Mouse (Mus musculus) spleen, adult 10 weeks (tissue): ENCODE data around the gene Olfr215. TPM values are rescaled to one million over a fixed set of nuclear protein-coding genes. Genes with fewer than 3 reads are reported as not detected.

Experiments used
- polyA plus RNA-seq: library from polyadenylated mRNA; stranded (reverse); fragments of 350-450 nt; fragmentation: Illumina TruSeq; extraction: RNeasy Lipid Tissue Mini Kit (QIAGEN cat#74804); gene quantifications from one replicate; pipeline ENCODE4 v1.2.3, GENCODE M21; 2015; ENCODE audit warnings: low replicate concordance; ENCODE audit not compliant: insufficient read depth

Olfr215 gene
- polyA plus RNA-seq = not detected

DNA sequence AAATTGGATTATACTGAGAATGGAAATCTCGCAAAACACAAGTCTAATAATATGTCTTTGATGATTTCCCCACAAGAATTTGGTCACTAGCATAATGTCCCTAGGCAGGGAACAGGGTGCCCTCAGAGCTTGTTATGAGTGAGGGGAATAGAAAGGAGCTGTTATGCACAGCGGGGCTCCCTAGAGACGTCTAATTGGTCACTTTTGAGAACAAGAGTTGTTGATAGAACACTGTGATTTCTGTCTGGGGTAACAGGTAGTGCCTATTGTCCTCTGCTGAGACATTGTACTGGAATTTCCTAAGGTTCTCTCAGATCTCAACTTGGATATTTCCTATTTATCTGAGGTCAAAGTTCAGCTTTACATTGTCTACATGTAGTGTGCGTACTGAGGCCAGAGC lies at the start of gene Olfr215:
Gene Olfr215 (minus strand): TSS at position 101 of the 400 bp plus-strand sequence.

DNA sequence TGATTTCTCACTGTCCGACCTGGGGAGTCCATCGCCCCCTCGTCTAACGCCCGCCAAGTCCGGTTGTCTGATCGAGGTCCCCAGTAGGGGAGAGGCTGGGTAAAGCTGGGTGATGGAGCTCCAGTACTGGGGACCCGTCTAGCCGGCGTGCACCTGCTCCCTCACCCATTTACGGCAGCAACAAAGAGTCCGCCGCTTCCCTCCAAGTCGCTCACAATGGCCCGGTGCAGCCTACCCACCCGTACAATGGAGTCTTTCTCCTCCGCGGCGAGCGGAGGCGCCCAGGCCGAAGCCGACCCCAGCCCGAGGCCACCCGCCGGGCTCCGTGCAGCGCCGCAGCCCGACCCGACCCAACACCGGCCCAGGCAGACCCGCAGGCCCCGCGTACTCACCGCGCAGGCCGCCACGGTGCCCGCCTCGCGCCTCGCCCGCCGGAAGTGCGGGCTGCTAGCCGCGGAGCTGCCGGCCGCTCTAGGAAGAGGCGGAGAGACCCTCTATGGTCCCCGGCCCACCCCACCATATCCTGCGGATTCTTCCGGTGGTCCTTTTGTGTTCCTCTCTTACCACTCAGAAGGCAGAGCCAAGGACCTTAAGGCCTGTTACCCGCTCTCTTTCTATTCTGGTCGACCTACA lies 44.7 kb upstream of the Olfr215 start, which contains the start of gene Zfp422:
Gene Zfp422 (minus strand): TSS at position 461 of the 633 bp plus-strand sequence.

DNA sequence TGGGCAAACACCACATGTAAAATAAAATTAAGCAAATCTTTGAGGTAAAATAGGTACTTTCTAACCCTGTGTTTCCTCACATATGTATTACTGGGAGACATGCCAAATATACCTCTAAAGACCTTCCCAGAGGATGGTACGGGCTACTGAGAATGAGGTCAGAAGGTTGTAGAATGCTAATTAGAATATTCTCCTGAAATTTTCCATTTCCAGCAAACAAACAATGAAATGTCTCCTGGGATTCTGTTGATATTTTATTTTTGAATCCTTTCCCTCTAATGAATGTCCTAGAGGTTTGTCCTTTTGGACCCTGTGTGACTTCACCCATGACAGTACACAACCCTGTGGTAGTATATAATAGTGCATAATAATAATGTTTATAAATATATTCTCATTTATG lies 30.1 kb downstream of the Olfr215 start, which contains the start of gene Olfr214:
Gene Olfr214 (plus strand): TSS at position 301 of the 400 bp plus-strand sequence.

DNA sequence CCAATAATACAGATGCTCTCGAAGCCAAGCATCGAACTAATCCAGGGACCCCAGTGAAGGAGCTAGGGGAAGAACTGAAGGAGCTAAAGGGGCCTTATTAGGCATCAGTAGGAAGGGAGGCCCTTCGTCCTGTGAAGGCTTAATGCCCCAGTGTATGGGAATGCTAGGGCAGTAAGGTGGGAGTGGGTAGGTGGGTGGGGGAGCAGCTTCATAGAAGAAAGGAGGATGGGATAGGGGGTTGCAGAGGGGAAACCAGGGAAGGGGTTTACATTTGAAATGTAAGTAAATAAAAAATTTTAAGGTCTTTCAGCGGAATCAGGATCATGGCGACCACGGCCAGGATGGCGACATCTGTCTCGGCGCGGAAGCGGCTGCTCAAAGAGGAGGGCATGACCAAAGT lies 33.2 kb downstream of the Olfr215 start, which contains the start of gene Gm5580:
Gene Gm5580 (plus strand): TSS at position 301 of the 400 bp plus-strand sequence.

DNA sequence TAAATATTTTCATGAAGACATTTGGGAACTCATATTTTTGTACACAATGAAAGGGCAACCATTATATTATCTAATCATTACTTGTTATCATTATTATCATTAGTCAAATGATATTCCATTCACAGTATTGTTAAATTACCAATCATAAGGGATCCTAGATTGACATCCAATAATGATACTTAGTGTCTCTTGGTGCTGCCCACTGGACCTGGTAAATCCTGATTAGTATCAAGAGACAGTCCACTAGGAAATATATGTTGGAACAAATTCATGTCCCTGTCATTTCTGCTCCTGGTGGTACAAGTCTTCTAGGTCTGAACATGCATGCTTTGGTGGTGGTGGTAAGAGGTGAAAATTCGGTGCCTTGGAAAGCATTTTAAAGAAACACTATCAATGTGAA lies 45.8 kb downstream of the Olfr215 start, which contains the start of gene Olfr213:
Gene Olfr213 (plus strand): TSS at position 301 of the 400 bp plus-strand sequence.

Other genes with a start within 250 kb of the Olfr215 start
- gene March8, start 246.2 kb downstream of the Olfr215 start, polyA plus RNA-seq = 33.9 TPM
- gene Alox5, start 123.0 kb downstream of the Olfr215 start, polyA plus RNA-seq = 2.6 TPM
- gene Olfr211, start 95.1 kb downstream of the Olfr215 start, polyA plus RNA-seq = not detected
- gene Olfr212, start 77.7 kb downstream of the Olfr215 start, polyA plus RNA-seq = not detected
- not detected for gene Olfr213, start 45.7 kb downstream of the Olfr215 start, polyA plus RNA-seq
- not detected for gene Gm5580, start 33.1 kb downstream of the Olfr215 start, polyA plus RNA-seq
- gene Olfr214, start 30.0 kb downstream of the Olfr215 start, polyA plus RNA-seq = not detected
- gene Zfp422, start 44.8 kb upstream of the Olfr215 start, polyA plus RNA-seq = 43.1 TPM
- 2.1 TPM for gene Depp1, start 66.4 kb upstream of the Olfr215 start, polyA plus RNA-seq
- gene Rassf4, start 89.8 kb upstream of the Olfr215 start, polyA plus RNA-seq = 55.4 TPM
- 0.06 TPM for gene Tmem72, start 132.7 kb upstream of the Olfr215 start, polyA plus RNA-seq